Mouse (Mus musculus) erythroblast, adult 5-6 weeks (primary cell): ENCODE results near the gene Edn2. TPM values are rescaled to one million over a fixed set of nuclear protein-coding genes. Genes with fewer than 3 reads are reported as not detected.

Experiments used
- ATAC-seq: replicated peaks from 2 replicates; pipeline ENCODE4 v1.8.0; 2016; ENCODE audit warnings: moderate number of reproducible peaks, mild to moderate bottlenecking, moderate TSS enrichment, inconsistent platforms; ENCODE audit not compliant: poor library complexity, low FRiP score, severe bottlenecking
- total RNA-seq, 2 experiments: library from RNA; stranded (forward) in 1 of 2; stranded (reverse) in 1 of 2; fragments of 150-400 nt in 1 of 2; fragments of 200-764, 138-1000 nt in 1 of 2; gene quantifications; 2 replicates each; pipeline versions ENCODE4 v1.2.3 to v1.2.4; 2015 to 2017; ENCODE audit warnings: low replicate concordance in 2 of 2

Gene Edn2
- total RNA-seq, 2 experiments from 2014 or later: not detected

GRCm38 (mm10) chr4:120151906-120152305 lies 9.1 kb upstream of the Edn2 start:
- no peak for ATAC-seq

GRCm38 (mm10) chr4:120152648-120153047 lies 8.4 kb upstream of the Edn2 start:
- no peak for ATAC-seq

- no peak for ATAC-seq
Observed at GRCm38 (mm10) chr4:120153736-120154135, 7.3 kb upstream of the Edn2 start.

GRCm38 (mm10) chr4:120158714-120159310 lies 2.2 kb upstream of the Edn2 start:
- ATAC-seq: no peak

GRCm38 (mm10) chr4:120162586-120162985 lies 1.6 kb downstream of the Edn2 start:
- ATAC-seq: no peak

- no peak for ATAC-seq
Observed at GRCm38 (mm10) chr4:120163242-120163641, 2.2 kb downstream of the Edn2 start.

GRCm38 (mm10) chr4:120164316-120164715 lies 3.3 kb downstream of the Edn2 start:
- ATAC-seq: no peak

GRCm38 (mm10) chr4:120167778-120168177 lies 6.8 kb downstream of the Edn2 start:
- no peak for ATAC-seq

- ATAC-seq: no peak
Observed at GRCm38 (mm10) chr4:120168346-120168745, 7.3 kb downstream of the Edn2 start.

- no peak for ATAC-seq
Observed at GRCm38 (mm10) chr4:120170387-120170936, 9.5 kb downstream of the Edn2 start.

GRCm38 (mm10) chr4:120172050-120172684 lies 11.2 kb downstream of the Edn2 start:
- no peak for ATAC-seq

- ATAC-seq: no peak
Observed at GRCm38 (mm10) chr4:120179123-120179522, 18.1 kb downstream of the Edn2 start.

GRCm38 (mm10) chr4:120180535-120180934 lies 19.5 kb downstream of the Edn2 start:
- ATAC-seq: no peak

- ATAC-seq: no peak
Observed at GRCm38 (mm10) chr4:120184374-120184991, 23.5 kb downstream of the Edn2 start.

- ATAC-seq: no peak
Observed at GRCm38 (mm10) chr4:120186441-120186840, 25.4 kb downstream of the Edn2 start.

- ATAC-seq: no peak
Observed at GRCm38 (mm10) chr4:120186934-120187333, 25.9 kb downstream of the Edn2 start.

- no peak for ATAC-seq
Observed at GRCm38 (mm10) chr4:120188204-120188603, 27.2 kb downstream of the Edn2 start.

GRCm38 (mm10) chr4:120188651-120189161 lies 27.7 kb downstream of the Edn2 start:
- no peak for ATAC-seq

GRCm38 (mm10) chr4:120189941-120190340 lies 28.9 kb downstream of the Edn2 start:
- no peak for ATAC-seq

GRCm38 (mm10) chr4:120191987-120192386 lies 31.0 kb downstream of the Edn2 start:
- no peak for ATAC-seq

GRCm38 (mm10) chr4:120194026-120194425 lies 33.0 kb downstream of the Edn2 start:
- no peak for ATAC-seq
